Comparison of ENCODE assay signal across 8 mouse cellular contexts in the genomic region with DNA sequence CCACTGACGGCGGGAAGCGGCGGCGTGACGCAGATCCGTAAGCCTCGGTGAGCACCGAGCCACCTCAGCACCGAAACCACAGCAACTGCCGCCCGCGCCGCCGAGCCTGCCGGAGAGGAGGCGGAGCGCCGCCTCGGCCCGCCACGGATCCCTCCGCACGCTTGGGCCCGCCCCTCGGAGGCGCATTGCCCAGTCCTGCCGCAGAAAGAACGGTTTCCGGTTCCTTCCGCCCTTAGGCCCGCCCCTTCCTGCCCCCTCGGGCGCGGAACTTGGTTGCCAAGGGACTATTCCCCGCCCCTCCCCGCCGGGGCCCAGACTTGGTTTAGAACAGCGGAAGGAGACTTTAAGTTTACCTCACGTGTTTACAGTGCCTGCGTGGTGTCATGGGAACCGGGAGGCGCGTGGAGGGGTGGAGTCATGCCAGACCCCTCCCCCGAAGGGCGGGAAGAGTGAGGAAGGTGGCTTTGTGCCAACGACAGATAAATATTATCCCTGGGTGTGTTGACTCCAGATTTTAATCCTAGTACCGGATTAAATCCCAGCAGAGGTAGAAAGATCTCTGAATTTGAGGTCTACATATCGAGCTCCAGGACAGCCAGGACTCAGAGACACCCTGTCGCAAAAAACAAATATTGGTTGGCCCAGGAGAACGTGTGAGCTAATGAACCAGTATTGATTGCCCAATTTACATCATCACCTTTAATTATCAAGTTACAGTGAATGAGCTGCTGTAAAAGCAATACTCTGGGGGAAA. TPM values are rescaled to one million over a fixed set of nuclear protein-coding genes. Genes with fewer than 3 reads are reported as not detected.
A peak's percentile ranks its signal among the peaks of the same experiment; 100 is the strongest.
DNase-seq lines count a peak whose midpoint lies in the region; ATAC-seq and TF ChIP-seq lines count a peak whose summit lies in the region.

Cfap20 (minus strand) TSS at position 184 of the 754 bp plus-strand sequence.

- DNase-seq in ES-E14 (ENCODE audit: low read depth, low spot score), result peak; percentile 99
- peak; percentile 99 for DNase-seq in cerebellum, adult 11-12 months
- DNase-seq in heart, postnatal 25 days (ENCODE audit: low spot score), result peak; percentile 99
- DNase-seq in layer of hippocampus, adult 18-20 months (ENCODE audit: low spot score in 2 of 2), result peak; percentile 99 to 100
- peak; percentile 99 for DNase-seq in lung, adult 2 months
- peak; percentile 99 to 100 for DNase-seq in thymus, adult 18-20 months

- H3K4me3 ChIP-seq in ES-E14 (ENCODE audit: insufficient read depth in 1 of 2, low read depth in 1 of 2, low read length in 2 of 2, poor library complexity in 1 of 2, severe bottlenecking in 1 of 2), result peak within 1 kb of the TSS; percentile 75 to 76
- H3K4me3 ChIP-seq in forebrain, embryonic 15.5 days, result peak within 1 kb of the TSS; percentile 94
- H3K4me3 ChIP-seq in lung, adult 2 months (replicated peaks; ENCODE audit: extremely low read depth, low read depth, low read length), result peak within 1 kb of the TSS; percentile 78

- no peaks in the 10 kb centered on the region for H3K9me3 ChIP-seq in ES-E14 (ENCODE audit: control insufficient read depth, insufficient read depth, low read depth, low read length)
- no peaks in the 10 kb centered on the region for H3K9me3 ChIP-seq in forebrain, embryonic 15.5 days

- no peaks in the 10 kb centered on the region for H3K27me3 ChIP-seq in forebrain, embryonic 15.5 days

- intact Hi-C loops in heart, postnatal 25 days (cut with DNase I), result loop anchor here (5.0 kb wide), 1 partner anchor 178 kb away; no protein-coding TSS in a partner anchor

- under 1% methylated on average over 47 of the region's 51 CpGs for WGBS in forebrain, embryonic 15.5 days
- WGBS in lung, adult 2 months, result 1% methylated on average over 45 of the region's 51 CpGs

- no peak for TF ChIP-seq CTCF in lung, adult 2 months (IDR thresholded peaks at IDR 0.05; ENCODE audit: insufficient read depth, low read length)

- H3K4me2 ChIP-seq in forebrain, embryonic 15.5 days (replicated peaks), result peak within 1 kb of the TSS; percentile 70

- peak; percentile 95 for ATAC-seq in forebrain, embryonic 15.5 days (replicated peaks)
- ATAC-seq in neutrophil, adult 5-6 weeks (ENCODE audit: extremely low read depth, insufficient number of reproducible peaks, low FRiP score, poor library complexity, severe bottlenecking), result peak; percentile 98

- H3K4me1 ChIP-seq in ES-E14 (ENCODE audit: control insufficient read depth in 2 of 2, insufficient read depth in 2 of 2, low read length in 2 of 2, poor library complexity in 1 of 2), result peaks cover 3 to 10% of the 10 kb centered on the region in 2 experiments; a peak in 2 of 4 replicates
- peaks cover 50% of the 10 kb centered on the region for H3K4me1 ChIP-seq in forebrain, embryonic 15.5 days
- peaks cover 11% of the 10 kb centered on the region for H3K4me1 ChIP-seq in lung, adult 2 months (ENCODE audit: control insufficient read depth, insufficient read depth, low read length)

- no peaks in the 10 kb centered on the region for H3K36me3 ChIP-seq in ES-E14 (ENCODE audit: control insufficient read depth, insufficient read depth, low read length, poor library complexity, severe bottlenecking)
- H3K36me3 ChIP-seq in forebrain, embryonic 15.5 days, result no peaks in the 10 kb centered on the region

- peak; percentile 69; the same call in 1 of the 2 replicates for TF ChIP-seq POLR2A in lung, adult 2 months (IDR thresholded peaks at IDR 0.05; ENCODE audit: borderline replicate concordance, extremely low read depth, low read depth, low read length)

- H3K9ac ChIP-seq in ES-E14 (ENCODE audit: insufficient read depth, low read depth, low read length, poor library complexity, severe bottlenecking), result peak within 1 kb of the TSS; percentile 80
- H3K9ac ChIP-seq in forebrain, embryonic 15.5 days (replicated peaks), result peak within 1 kb of the TSS; percentile 95

- in situ Hi-C loops in ES-E14 (cut with MboI; ENCODE audit: low sequenced_read_pairs in 2 of 2, unreplicated experiment in 2 of 2), result no loop called here

- peak within 1 kb of the TSS; percentile 42 for H3K27ac ChIP-seq in ES-E14 (ENCODE audit: insufficient read depth, low read depth, low read length, poor library complexity, severe bottlenecking)
- H3K27ac ChIP-seq in forebrain, embryonic 15.5 days (replicated peaks), result peak within 1 kb of the TSS; percentile 92

TF ChIP-seq in ES-E14, 5 proteins besides CTCF, POLR2A, EP300 and RAD21:
- TF ChIP-seq CHD2 (IDR thresholded peaks at IDR 0.05; ENCODE audit: low read depth, low read length) (peak; percentile 51), HCFC1 (IDR thresholded peaks at IDR 0.05; ENCODE audit: borderline replicate concordance, insufficient read depth, low read length) (0 out of 2 replicates have a peak, but pooled peaks have one; percentile 39), ZC3H11A (IDR thresholded peaks at IDR 0.05; ENCODE audit: borderline replicate concordance, low read depth, low read length) (0 out of 2 replicates have a peak, but pooled peaks have one; percentile 1), MAFK (IDR thresholded peaks at IDR 0.05; ENCODE audit: insufficient read depth, low read depth, low read length) (no peak)

RNA-seq across cellular contexts. Expression of gene Cfap20, which starts in this region (rescaled TPM):
- total RNA-seq in ES-E14 (2012; rRNA removed), result 64.4 and 70.5 TPM in 2 replicates
- polyA plus RNA-seq in forebrain, embryonic 15.5 days (2015; fragmentation: Nextera tagmentation; extraction: Ambion mirVana), result 131 and 141 TPM in 2 replicates
- 10 to 100 TPM; 27.1 to 28.7 TPM for total RNA-seq in heart, postnatal 25 days (2021)
- 10 to 100 TPM; 50.7 to 54.4 TPM for total RNA-seq in layer of hippocampus, adult 18-20 months (2021)
- 65.0 and 66.0 TPM in 2 replicates for polyA plus RNA-seq in lung, adult 2 months (2012; rRNA removed)
- total RNA-seq in neutrophil, adult 5-6 weeks (2017), result 40.3 and 42.5 TPM in 2 replicates

Comparison
In these comparisons a context has a peak if more than half of its experiments do, and no peak if none do; other contexts are left out.
1. Peak in every context shown above with its lines: DNase-seq, ATAC-seq, H3K4me3 ChIP-seq and H3K27ac ChIP-seq.